Mouse (Mus musculus) midbrain, postnatal 0 days (tissue): ENCODE measurements around the gene Midn. TPM values are rescaled to one million over a fixed set of nuclear protein-coding genes. Genes with fewer than 3 reads are reported as not detected.

Experiments
- ATAC-seq: fragments of 200-750 bp; cut with Nextera tagmentation; 2 replicates; pipeline ENCODE4 v1.8.0; 2017; ENCODE audit warnings: moderate number of reproducible peaks, mild to moderate bottlenecking, moderate TSS enrichment, moderate library complexity; ENCODE audit not compliant: low FRiP score
- DNase-seq: peaks from one replicate; pipeline ENCODE4 v3.0.0-alpha.2; 2015; ENCODE audit warnings: low spot score
- H3K27ac ChIP-seq: fragments of 300-500 bp; sonication (generic); 2 replicates; pipeline ENCODE4 v1.5.1; 2014; ENCODE audit warnings: low read depth, mild to moderate bottlenecking, low read length, mixed read lengths
- H3K27me3 ChIP-seq: fragments of 300-500 bp; sonication (generic); 2 replicates; pipeline ENCODE4 v1.6.1; 2014; ENCODE audit warnings: low read length, control low read depth, mixed read lengths; ENCODE audit not compliant: insufficient read depth
- H3K36me3 ChIP-seq: fragments of 300-500 bp; sonication (generic); 2 replicates; pipeline ENCODE4 v1.6.1; 2014; ENCODE audit warnings: low read length, control low read depth, mixed read lengths; ENCODE audit not compliant: insufficient read depth
- H3K4me1 ChIP-seq: fragments of 300-500 bp; sonication (generic); 2 replicates; pipeline ENCODE4 v1.6.1; 2014; ENCODE audit warnings: mild to moderate bottlenecking, control low read depth, antibody characterized with exemption, low read length, mixed read lengths; ENCODE audit not compliant: insufficient read depth
- H3K4me2 ChIP-seq: fragments of 300-500 bp; sonication (generic); 2 replicates; pipeline ENCODE4 v1.6.1; 2014; ENCODE audit warnings: low read depth, mild to moderate bottlenecking, low read length, mixed read lengths; ENCODE audit not compliant: poor library complexity, severe bottlenecking
- H3K4me3 ChIP-seq: fragments of 300-500 bp; sonication (generic); 2 replicates; pipeline ENCODE4 v1.5.1; 2014; ENCODE audit warnings: low read depth, mild to moderate bottlenecking, low read length, moderate library complexity
- H3K9ac ChIP-seq: fragments of 300-500 bp; sonication (generic); replicated peaks from 2 replicates; pipeline ENCODE4 v1.6.1; 2014; ENCODE audit warnings: mild to moderate bottlenecking, low read length, moderate library complexity, mixed read lengths; ENCODE audit not compliant: poor library complexity, severe bottlenecking
- H3K9me3 ChIP-seq: fragments of 300-500 bp; sonication (generic); 2 replicates; pipeline ENCODE4 v1.6.1; 2016; ENCODE audit warnings: low read length, control low read depth
- CTCF ChIP-seq: IDR thresholded peaks from 2 replicates; pipeline ENCODE4 v1.5.1; 2016; ENCODE audit warnings: antibody characterized with exemption, mild to moderate bottlenecking
- WGBS: fragments of 180-500 bp; shearing (Covaris S2); extraction: QIAGEN DNeasy Blood & Tissue Kit; methylation state at CpG from one replicate; pipeline ENCODE4 v1.1.7; 2014; 5-methylcytosine and 5-hydroxymethylcytosine counted together
- polyA plus RNA-seq: library from polyadenylated mRNA; unstranded; fragments of >200 nt; fragmentation: Nextera tagmentation; extraction: Ambion mirVana; gene quantifications from 2 replicates; pipeline ENCODE4 v1.2.1, GENCODE M21; 2015
- total RNA-seq: library from RNA; depleted of rRNA; stranded (reverse); fragments of >200 nt; gene quantifications from 2 replicates; pipeline ENCODE4 v1.2.3, GENCODE M21; 2014

The Midn gene
- total and polyA plus RNA-seq, 2 experiments from 2014 or later = 17.2 to 143 TPM

DNA sequence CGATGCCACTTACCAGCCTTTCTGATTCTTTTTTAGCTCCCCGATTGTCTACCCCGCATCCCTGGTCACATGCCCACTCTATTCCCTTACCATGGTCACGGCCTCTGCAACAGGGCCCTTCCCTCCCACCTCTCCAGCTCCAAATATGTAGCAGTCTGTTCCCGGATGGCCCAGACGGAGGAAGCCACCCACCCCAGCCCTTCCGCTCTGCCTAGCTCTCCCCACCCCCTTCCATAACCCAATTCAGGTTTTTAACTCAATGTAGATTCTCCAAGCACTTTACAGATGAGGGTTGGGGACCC is 8.6 kb downstream of the Midn start:
- H3K9me3 ChIP-seq = no peaks in the 10 kb centered on the region
- H3K4me2 ChIP-seq = no peak overlapping the region
- H3K9ac ChIP-seq = no peak overlapping the region
- H3K27me3 ChIP-seq = no peaks in the 10 kb centered on the region
- H3K27ac ChIP-seq = 0 out of 2 replicates have a peak overlapping the region, but pooled peaks have one; percentile 72
- H3K4me3 ChIP-seq = no peak overlapping the region
- 60% methylated on average over 7 of the region's 7 CpGs for WGBS
- ATAC-seq (no peak), DNase-seq (peak; percentile 10)
- no peak for TF ChIP-seq CTCF
- H3K4me1 ChIP-seq = peaks cover 28% of the 10 kb centered on the region
- peaks cover 50% of the 10 kb centered on the region for H3K36me3 ChIP-seq

DNA sequence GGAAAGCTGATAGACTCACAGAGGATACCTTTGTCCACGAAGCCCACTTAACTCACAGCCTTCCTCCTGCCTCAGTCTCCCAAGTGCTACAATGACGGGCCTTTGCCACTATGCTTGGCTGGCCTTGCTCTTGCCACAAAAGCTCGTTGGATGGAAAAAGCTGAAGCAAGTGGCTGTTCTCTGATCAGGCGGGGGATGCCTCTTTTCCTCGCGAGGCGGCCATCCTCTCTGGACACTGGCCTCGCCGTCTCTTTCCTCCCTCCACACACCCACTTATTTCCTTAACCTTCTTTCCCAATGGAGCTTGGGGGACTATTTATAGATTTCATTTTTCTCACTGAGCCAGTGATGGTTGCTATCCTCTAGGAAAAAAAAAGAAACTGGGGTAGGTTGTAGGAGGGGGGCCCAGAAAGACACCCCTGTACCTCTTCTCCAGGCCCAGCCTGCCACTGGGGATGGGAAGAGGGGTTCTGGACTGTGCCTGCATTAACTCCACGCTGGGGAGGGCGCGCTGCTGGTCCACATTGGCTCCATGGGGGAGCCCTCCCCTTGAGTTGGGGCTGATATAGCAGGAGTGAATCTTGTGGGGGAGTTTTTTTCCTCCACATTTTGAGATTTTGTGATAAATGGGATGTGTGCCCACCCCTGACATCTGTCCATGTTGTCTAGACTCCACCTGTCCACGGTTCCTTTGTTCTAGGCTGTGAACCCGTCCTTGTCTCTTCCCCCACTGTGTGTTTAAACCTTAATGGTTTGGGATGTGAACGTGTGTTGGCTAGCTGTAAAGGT is 9.3 kb downstream of the Midn start:
- H3K4me3 ChIP-seq = no peak overlapping the region
- H3K27ac ChIP-seq = peak overlapping the region; percentile 72
- DNase-seq = peak; percentile 42
- peaks cover 22% of the 10 kb centered on the region for H3K4me1 ChIP-seq
- H3K27me3 ChIP-seq = no peaks in the 10 kb centered on the region
- no peak overlapping the region for H3K4me2 ChIP-seq
- peaks cover 47% of the 10 kb centered on the region for H3K36me3 ChIP-seq
- H3K9me3 ChIP-seq = no peaks in the 10 kb centered on the region
- ATAC-seq = no peak
- 0 out of 2 replicates have a peak overlapping the region, but pooled peaks have one; percentile 24 for H3K9ac ChIP-seq
- WGBS = 53% methylated on average over 15 of the region's 15 CpGs
- TF ChIP-seq CTCF = 0 out of 2 replicates have a peak, but pooled peaks have one; percentile 3

DNA sequence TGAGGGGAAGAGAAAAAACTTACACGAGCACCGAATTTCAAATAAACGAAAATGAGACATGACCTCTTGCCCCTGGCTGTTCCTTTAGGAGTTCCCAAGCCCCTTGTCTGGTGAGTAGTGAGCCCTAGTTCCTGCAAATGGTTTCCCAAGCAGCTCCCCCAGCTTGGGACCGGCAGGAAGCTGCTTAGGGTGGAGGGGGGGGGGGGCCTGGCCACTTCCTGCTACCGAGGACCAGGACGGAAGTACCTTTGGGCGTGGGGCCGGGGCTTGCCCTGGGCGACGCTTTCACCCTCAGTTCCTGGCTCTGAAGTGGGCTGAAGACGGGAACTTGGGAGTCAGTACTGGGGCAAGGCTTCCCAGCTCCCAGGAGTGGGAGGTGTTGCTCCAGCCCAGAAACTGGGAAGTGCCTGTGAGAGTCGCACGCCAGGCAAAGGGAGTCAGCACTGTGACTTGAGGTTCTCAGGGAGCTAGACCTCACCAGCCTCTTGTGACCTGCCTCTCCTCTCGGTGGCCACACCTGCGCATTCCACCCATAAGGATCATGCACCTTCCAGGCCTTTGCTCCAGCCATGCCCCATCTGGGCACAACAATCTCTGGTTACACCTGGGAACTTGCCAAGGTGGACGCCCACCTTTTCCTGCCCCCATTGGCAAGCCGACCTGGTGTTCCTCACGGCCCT is 10.4 kb downstream of the Midn start:
- ATAC-seq (no peak), DNase-seq (peak; percentile 19)
- Histone ChIP-seq H3K9ac (no peak overlapping the region), H3K4me2 (no peak overlapping the region), H3K27me3 (no peaks in the 10 kb centered on the region), H3K4me1 (peaks cover 14% of the 10 kb centered on the region), H3K9me3 (no peaks in the 10 kb centered on the region), H3K4me3 (no peak overlapping the region; the same call in 1 of the 2 replicates), H3K27ac (peak overlapping the region; percentile 84), H3K36me3 (peaks cover 41% of the 10 kb centered on the region)
- WGBS = 14% methylated on average over 18 of the region's 18 CpGs
- TF ChIP-seq CTCF = no peak

DNA sequence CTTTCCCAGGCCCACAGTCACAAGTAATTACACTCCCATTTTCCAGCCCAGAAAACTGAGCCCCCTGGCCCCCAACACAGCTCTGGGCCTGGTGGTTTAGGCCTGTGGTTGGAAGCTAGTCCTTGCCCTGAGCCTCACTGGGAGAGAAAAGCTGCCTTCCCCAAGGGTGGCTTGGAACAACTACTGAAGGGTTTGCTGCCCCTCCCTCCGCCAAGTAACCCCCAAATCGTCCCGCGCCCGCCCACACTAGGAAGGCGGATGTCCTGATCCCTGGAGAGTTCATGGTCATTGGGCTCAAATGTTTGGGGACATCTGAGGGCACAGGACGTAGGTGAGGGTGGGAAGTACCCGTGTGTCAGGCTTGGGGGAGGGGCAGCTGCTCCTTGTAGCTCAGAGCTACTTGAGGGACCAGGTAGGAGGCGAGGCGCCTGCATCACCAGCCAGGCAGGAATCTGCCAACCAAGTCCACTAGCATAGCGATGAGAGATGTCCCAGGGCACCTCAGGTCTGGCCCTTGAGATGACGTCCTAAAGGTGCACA is 11.0 kb downstream of the Midn start:
- peak overlapping the region; percentile 51 for H3K9ac ChIP-seq
- DNase-seq = peak; percentile 38
- no peak for TF ChIP-seq CTCF
- H3K4me3 ChIP-seq = peak overlapping the region; percentile 42
- 5% methylated on average over 12 of the region's 12 CpGs for WGBS
- H3K27me3 ChIP-seq = no peaks in the 10 kb centered on the region
- H3K27ac ChIP-seq = peak overlapping the region; percentile 84
- H3K36me3 ChIP-seq = peaks cover 35% of the 10 kb centered on the region
- peaks cover 14% of the 10 kb centered on the region for H3K4me1 ChIP-seq
- H3K9me3 ChIP-seq = no peaks in the 10 kb centered on the region
- peak overlapping the region; percentile 58 for H3K4me2 ChIP-seq
- no peak; the same call in none of the 2 replicates for ATAC-seq

DNA sequence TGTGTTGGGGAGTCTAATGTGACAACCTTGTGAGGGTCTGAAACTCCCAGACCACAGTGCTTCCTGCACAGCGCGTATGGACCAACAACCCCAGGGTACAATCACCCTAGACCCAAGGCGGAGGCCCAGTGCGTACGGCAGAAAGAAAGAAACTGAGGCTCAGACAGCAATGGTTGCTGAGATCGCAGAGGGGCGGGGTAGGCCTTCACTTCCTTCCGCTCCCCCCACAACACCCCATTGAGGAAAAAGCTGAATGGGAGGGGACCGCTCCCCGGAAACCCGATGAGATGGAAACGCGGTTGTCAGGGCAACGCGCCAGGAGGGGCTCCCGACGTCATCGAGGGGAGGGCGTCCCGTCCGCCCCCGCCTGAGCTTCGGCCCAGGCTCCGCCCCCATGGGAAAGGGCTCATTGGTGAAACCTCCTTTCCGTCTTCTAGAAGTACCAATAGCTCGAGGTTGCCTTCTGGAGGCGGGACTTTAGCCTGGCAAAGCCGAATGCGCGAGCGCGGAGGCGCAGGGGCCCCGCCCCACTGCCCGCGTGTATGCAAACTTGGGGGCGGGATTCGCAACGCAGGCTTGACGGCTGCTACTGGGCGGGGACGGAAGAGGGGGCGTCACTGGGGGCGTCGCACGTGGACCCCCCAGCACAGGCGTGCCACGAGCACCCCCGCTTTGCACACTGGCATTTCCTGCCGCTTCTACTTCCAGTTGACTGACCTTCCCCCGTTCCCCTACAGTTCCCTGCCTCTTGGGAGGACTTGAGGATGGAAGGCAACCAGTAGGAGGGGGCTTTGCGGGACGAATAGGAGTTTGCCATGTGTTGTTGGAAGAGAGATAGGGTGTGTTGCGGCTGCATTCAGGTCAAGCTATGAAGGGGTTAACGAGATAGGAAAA is 11.7 kb downstream of the Midn start:
- Histone ChIP-seq H3K4me1 (peaks cover 14% of the 10 kb centered on the region), H3K27ac (peak overlapping the region; percentile 84), H3K4me3 (peak overlapping the region; percentile 42), H3K4me2 (peak overlapping the region; percentile 58), H3K27me3 (no peaks in the 10 kb centered on the region), H3K9ac (peak overlapping the region; percentile 51), H3K9me3 (no peaks in the 10 kb centered on the region), H3K36me3 (peaks cover 28% of the 10 kb centered on the region)
- under 1% methylated on average over 55 of the region's 55 CpGs for WGBS
- DNase-seq = peak; percentile 99
- TF ChIP-seq CTCF = no peak
- ATAC-seq = peak; percentile 87
